Mouse (Mus musculus) c-Kit-negative CD71-positive TER-119-positive erythroid progenitor cells, embryonic 14.5 days (primary cell): ENCODE data around the gene Cd209e.
"Not testable (repeated sequence)": the region's sequence is repeated elsewhere in the genome, so short reads cannot be mapped to it uniquely, and the experiment has no call there.

Experiments used
- DNase-seq: peaks from one replicate; pipeline ENCODE4 v3.0.0-alpha.2; 2013; ENCODE audit warnings: low read depth, low spot score

Cd209e gene

DNA sequence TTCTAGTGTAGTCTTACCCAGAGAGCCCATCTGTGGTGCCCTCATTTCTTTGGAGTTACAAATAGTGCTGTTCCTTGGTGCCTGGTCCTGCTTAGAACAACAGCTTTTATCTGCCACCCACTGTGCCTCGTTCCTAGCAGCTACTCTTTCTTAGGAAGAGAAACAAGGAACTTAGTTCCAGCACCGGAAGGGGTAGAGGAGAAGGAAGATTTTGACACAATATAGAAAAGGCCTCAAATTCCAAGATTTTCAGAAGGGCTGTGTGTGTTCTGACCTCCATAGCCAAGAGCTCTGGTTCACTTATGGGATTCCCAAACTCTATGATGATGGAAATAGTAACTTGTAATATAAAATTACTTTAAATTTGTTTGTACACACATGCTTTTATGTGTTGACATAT, at the start of gene Cd209e:
Gene Cd209e, minus strand, starts transcription at position 101 of the 400 bp plus-strand sequence.
- DNase-seq = no peak

DNA sequence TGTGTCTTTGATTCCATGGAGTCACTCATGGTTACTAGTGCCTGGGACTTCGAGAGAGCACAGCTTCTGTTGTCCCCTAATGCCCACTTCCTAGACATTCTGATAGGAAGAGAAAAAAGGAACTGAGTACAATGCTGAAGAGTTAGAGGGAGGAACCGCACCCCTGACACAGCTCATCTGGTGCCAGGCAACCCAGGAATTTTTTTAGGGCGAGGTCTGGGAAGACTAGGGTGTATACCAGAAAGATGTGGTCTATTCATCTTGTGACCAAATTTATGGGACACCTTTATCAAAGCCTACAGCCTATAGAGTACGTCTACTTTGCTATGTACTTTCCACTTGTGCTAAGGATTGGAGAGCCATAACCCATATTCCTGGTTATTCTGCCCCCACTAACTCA, 24.3 kb upstream of the Cd209e start, which contains the start of gene Cd209d:
Gene Cd209d, minus strand, starts transcription at position 101 of the 400 bp plus-strand sequence.
- no peak for DNase-seq

DNA sequence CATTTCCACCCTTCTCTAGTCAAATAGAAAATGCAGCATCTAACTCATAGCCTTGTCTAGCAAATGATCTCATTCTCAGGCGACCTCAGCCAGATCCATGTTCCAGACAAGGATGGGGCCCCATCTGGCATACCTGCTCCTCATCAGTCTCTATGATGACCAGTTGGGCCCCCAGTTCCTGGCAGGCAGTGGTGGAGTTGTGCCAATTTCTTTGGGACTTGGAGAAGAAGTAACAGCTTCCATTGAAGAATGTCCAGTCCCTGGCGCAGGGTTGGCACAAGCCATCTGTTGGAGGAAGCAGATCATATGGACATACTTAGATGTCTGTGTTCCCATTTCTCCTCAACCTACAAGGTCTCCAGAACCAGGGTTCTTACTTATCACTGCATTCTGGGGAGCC, 22.0 kb upstream of the Cd209e start:
- no peak for DNase-seq

DNA sequence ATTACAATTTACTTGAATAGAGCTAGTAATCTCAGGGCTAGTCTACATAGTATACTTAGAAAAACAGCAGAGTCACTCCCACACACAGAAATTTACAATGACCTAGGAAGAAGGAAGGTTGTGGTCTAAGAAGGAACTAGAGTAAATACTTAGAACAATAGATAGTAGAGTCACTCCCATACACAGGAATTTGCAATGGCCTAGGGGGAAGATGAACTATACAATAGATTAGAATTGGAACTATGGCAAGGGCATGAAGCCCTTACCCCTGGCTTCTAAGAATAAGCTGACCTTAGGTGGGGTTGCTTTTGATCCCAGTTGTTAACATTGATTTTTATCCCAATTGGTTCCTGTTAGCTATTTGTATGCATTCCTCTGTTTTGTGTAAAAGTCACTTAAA, 8.6 kb upstream of the Cd209e start:
- not testable (repeated sequence) for DNase-seq

DNA sequence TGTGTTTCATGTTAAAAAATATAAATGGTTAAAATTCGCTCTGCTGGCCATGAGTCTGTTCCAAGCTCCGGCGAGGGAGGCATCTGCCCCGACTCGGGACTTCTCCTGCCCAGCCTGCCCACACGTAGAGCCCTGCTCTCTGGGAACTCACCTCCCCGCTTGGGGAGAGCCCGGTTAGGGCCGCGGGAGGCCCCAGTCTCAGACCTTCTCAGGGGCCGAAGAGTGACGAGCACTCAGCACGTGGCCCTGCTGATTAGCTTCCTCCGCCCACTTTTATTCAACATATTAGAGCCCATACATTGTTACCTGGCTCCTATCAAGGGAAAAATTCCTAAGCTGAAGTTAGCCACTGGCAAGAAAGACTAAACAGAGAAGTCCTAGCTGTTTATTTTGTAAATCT, 51.0 kb downstream of the Cd209e start:
- peak; percentile 42 for DNase-seq
